Mouse (Mus musculus) bone marrow, adult 2 months (tissue): Measurements from ENCODE around the gene Ly6g6f.

Source experiments
- CTCF ChIP-seq: fragments of 200-500 bp; IDR thresholded peaks from 2 replicates; pipeline ENCODE4 v1.5.1; 2011; ENCODE audit warnings: low read length, control low read depth; ENCODE audit not compliant: control insufficient read depth, insufficient read depth
- POLR2A ChIP-seq: fragments of 200-500 bp; IDR thresholded peaks from 2 replicates; pipeline ENCODE4 v1.6.1; 2011; ENCODE audit warnings: low read depth, mild to moderate bottlenecking, control low read depth, low read length, borderline replicate concordance; ENCODE audit not compliant: control insufficient read depth

DNA sequence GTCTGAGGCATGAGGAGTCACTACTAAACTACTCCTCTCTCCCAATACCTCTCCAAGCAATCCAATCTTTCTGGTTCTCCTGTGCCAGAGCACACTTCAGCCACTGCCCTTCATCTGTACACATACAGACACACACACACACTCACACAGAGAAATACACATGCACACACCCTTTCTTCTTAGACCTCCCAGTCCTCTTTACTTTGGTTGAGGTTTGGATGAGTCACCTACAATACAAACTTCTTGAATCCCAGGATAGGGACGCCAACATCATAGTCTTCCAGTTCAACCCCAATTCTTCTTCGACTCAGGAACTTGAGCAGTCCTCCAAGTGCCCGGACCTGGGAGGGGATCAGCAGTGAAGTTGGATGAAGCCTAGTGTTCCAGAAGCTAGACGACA lies 41.6 kb downstream of the Ly6g6f start:
- no peak for TF ChIP-seq CTCF
- TF ChIP-seq POLR2A, result no peak
